Mouse (Mus musculus) c-Kit-positive CD71-positive TER-119-positive erythroid progenitor cells, embryonic 14.5 days (primary cell): Measurements from ENCODE around the gene Pnma1.

Experiments used
- DNase-seq: peaks from one replicate; pipeline ENCODE4 v3.0.0-alpha.2; 2013; ENCODE audit warnings: low spot score

The Pnma1 gene

DNA sequence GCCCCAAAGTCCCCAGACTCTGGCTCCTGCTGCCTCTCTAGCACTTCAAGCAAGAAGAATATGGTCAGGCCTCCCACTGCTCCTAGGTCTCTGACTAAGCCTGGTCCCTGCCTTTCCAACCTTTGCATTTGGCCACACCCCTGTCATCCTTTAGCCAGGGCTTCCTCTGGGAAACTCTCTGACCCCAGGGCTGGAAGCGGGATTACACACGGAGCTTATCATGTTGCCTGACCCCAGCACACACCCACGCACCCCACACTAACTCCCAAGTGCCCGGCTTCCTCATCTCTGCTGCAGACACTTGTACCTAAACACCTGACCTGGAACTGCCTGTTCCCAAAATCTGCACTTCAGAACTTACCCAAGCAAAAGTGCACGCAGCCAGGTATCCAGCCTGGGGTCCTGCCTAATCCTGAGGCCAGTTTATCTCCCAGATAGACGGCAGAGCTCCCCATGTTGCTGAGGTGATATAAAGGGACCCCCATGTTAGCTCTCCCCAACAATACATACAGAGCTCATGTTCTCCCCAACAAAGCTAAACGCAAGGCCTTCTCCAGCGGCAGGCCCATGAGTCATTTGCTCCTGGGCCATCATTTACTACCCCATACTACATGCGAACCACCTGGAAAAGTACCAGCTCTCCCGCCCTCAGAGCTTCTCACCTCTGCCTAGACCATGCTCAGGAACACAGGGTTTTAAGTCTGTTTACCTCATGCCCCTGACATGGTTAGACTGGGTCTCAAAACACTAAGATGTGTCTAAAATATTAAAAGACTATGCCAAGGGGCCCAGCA is 30.6 kb upstream of the Pnma1 start:
- DNase-seq: no peak

DNA sequence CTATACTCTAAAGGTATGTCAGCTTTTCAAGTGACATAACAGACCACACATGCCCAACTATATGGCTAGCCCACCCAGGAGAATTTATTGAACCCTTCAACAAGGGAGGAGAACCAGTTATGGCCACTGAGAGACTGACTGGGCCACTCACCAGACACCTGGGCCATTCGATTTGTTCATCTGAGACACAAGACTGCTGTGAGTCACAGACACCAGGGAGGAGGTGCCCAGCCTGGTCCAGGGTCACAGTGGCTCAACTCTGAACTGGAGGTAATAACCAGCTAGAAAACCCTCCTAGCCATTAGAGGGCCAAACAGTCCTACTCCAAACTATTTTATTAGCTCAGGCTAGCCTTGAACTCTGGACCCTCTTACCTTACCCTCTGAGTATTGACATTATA is 29.8 kb upstream of the Pnma1 start:
- no peak for DNase-seq

DNA sequence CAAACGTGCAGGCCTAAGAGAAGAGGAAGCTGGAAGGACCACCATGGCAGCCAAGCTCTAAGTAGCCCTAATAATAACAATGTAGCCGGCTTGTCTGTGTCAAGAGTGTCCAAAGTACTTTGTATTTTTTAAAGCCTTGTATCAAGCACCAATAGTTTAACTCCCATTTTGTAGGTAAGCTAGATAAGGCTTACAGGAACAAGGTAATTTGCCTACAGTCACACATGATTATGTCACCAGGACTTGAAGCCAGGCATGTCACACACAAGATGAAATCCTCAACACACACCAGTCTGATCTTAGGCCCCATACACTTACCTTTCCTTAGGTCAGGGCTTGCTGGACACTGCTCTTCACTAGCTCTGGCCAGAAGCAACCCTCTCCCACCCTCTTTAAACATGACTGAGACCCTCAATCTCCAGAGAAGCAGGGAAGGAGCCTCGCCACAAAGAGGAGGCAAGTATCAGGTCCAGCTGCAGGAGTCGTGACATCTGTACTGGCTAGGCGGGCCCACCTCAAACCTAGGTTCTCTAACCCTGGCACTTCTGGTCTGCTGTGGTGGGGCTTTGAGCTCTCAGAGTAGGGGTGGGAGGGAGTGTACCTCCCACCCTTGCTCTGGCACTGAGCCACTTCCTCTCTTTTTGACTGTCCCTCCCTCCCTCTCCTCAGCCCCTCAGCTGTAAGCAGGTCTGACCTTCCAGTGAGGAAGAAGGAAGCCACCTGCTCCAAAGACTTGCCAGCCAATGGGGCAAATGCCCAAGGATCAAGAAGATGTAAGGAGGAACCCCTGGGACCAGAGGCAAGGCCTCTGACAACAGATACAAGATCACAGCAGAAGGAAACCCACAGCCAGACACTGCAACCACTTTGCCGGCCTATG is 28.8 kb upstream of the Pnma1 start:
- no peak for DNase-seq

DNA sequence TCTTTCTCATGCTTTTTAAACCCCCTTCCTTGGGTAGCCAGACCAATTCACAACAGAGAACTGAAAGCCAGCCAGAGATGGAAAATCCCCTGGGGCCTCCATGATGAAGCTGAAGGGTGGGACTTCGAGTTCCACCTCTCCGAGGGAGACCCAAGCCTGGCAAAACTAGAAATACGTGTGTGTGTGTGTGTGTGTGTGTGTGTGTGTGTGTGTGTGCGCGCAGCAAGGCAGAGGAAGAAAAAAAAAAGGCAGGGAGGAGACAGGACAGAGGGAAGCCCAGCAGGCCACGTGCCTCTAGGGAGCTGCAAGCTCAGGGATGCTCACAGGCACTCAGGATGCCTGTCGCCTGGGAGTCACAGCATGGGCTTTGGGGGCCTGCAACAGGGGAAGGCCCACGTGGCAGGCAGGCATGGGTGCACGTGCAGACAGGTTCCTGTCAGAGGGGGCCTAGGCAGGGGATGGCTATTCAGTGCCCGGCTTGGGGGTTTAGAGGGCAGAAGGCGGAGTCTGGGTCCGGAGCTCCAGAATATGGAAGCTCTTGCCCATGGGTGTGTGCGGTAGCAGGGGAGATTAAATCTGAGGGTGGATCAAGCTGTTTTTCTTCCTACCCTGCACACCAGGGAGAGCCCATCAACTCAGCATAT is 28.0 kb upstream of the Pnma1 start:
- DNase-seq: no peak

DNA sequence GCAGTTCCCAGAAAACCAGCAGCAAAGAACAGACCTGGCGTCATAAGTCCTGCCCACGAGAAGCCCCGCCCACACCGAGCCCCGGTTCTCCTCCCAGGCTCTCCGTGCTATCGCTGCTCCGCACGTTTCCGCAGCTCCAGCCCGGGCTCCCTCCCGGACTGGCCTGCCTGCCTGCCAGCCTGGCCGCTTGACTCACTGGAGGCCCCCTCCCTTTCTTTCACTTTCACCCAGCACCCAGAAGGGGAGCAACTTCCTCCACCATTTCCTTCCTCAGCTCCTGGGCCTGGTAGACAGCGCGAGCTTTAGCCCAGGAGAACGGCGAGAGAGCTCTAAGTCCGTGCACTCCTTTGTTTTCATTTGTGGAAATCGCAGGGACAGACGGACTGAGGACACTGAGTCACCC is 27.4 kb upstream of the Pnma1 start:
- peak; percentile 96 for DNase-seq

DNA sequence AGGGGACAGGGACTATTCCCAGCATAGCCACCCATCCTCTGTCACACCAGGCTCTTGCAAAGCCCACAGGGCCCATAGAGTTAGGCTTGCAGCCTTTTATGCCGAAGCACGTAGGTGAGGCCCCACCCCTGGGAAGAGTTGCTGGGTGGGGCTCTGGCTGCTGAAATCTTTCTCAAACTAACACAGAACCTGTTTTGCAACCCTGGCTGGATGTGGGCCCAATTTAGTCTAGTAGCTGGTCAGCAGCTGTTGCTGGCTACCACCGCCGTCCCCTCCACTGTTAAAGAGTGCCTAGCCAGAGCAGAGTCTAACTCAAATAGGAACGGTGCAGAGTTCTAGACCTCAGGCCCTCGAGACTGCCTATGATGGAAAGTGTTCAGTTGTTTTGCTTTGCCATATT is 26.6 kb upstream of the Pnma1 start:
- no peak for DNase-seq

DNA sequence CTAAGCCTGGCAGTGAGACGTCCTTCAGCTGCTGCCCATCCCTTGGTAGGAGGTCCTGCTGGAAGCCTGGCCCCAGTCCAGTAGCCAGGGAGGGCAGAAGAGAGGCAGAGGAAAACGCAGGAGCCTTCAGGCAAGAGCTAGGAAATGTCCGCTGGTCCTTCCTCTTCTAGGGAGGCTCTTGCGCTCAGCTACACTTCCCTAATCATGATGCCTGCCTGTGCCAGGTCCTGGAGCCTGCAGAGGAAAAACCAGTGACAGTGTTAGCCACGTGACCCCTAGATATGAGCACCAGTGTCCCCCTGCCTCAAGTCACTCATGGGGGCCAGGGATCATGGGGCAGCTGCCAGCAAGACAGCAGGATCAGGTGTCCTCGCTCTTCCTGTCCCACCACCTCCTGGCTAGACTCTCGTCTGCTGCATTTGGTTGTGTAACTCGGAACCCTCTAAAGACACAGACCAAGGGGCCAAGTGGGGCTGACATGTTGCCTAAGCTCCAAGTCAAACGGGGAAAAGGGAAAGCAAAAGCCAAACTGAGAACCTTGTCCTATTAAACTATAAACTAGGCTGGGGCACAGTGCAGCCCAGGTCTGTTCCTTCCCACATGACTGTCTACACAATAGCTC is 26.0 kb upstream of the Pnma1 start:
- DNase-seq: no peak

DNA sequence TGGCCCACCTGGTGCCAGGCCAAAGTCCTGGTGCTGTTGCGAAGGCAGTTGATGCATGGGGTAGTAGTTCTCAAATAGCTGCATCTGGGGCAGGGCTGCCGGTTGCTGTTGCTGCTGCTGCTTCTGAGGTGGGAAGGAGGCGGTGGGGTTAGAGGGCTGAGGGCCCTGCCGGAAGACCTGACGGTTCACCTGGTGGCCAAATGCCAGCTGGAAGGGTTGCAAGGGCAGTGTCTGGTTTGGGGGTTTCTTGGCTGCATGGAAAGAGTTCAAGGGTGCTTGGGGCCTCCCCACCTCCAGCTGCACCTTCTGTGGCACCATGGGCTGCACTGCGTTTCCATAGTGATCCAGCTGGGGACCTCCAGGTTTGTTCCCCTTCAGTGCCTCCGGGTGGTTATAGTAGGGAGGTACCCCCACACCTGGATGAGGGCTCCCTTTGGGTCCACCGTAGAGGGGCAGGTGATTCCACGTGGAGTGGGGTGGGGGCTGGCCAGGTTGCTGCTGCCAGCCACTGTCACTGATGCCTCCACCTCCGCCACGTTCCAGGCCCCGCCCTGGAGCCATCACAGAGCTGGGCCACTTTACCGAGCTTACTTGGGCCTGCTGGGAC is 25.1 kb upstream of the Pnma1 start:
- no peak for DNase-seq

DNA sequence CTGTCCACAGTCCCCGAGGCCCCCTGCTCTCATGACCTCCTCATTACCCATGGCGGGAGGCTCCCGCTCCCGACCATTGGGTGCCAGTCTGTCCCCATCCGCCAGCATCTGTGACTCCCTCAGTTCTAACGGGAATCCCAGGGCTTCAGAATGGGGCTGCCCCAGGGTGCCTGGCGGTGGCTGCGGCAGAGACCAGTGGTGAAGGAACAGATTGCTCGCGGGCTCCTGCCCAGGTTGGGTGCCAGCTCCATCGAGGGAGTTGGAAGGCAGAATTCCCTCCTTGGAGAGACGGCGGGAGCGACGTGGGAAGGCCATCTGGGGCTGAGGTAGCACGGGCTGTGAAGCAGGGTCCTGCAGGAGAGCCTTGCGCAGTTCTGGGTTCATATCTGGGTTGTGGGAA is 24.6 kb upstream of the Pnma1 start:
- no peak for DNase-seq

DNA sequence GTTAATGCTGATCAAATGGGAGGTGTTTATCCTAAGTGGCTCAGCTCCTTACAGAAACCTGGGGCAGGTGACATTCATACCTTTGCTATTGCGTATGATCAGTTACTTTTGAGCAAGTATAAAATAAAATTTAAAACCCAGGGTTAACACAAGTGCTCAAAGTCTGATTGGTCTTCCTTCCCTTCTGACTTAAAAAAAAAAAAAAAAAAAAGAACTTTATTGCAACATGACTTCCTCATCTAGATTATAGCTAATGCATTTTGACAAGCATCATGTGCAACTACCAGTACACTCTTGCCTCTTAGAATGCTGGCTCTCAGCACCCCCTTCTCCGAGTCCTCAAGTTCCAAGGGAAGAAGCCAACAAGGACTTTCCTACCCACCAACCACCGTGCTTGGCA is 23.9 kb upstream of the Pnma1 start:
- DNase-seq: no peak

DNA sequence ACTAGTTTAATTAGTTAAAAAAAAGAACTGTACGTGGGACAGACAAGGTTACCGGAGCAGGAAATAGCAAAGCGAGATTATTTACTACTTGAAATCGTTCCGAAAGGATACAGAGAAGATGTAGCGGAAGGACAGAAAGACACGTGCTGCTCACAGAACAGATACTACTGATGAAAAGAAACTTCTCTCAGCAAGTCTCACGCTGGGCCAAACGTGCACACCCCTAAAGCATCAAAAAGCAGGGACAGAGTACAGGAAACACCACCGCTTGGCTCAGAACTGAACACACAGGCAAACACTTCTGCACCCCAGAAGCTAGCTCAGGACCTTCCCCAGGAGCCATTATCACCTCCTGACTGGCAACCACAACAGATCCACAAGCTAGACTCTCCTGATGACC is 22.3 kb upstream of the Pnma1 start:
- no peak for DNase-seq

DNA sequence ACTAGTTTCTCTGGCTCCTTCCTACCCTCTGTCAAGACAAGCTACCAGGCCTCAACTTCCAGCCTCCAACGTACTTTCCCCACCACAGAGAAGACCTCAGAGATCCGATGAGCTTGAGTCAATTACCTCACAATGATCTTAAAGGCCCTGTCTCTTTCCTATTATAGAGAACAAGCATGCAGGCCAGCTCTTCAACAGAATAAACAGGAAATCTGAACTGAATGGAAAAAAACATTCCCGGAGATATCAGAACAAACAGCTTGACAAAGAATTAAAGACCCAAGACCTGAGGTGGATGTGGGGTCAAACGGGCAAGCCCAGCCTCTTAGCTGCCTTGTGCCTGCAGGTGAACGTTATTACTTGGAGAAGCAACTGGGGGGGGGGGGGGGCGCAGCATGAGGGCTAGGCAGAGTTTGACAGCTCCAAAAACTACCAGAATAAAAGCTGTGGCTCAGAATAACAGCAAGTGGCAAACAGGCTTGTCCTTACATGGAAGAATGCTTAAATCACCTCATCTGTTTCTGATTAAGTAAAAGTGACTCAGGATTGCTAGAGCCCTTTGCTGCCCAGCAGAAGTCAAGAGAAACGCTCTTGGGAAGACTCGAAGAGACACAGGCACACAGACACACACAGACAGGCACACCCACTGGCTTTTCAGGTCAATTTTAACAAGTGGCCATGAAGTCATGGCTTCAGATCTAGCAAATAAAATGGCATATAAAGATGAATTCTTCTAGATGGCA is 17.5 kb upstream of the Pnma1 start:
- DNase-seq: no peak

DNA sequence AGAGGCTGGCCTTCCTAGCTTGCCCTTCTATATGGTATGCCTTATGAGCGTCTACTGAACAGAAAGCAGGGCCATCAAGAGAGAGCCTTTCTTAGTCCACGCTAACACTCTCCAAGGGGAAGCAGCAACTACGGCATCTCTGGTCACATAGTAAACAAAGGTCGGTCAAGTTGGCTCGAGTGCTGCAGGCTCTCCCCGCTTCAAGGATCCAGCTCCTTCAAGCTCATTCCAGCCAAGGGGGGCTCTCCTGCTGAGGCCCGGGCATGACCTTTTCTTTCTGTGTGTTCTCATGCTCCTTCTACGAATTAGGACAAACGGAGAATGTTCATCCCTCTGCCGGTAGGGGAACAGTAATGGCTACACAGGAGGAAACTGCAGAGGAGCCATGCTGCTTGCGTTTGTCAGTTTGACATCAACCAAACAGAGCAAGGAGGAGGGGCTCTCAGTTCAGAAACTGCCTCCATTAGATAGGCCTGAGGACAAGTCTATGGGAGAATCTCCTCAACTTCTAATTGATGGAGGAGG is 15.4 kb upstream of the Pnma1 start:
- DNase-seq: no peak

DNA sequence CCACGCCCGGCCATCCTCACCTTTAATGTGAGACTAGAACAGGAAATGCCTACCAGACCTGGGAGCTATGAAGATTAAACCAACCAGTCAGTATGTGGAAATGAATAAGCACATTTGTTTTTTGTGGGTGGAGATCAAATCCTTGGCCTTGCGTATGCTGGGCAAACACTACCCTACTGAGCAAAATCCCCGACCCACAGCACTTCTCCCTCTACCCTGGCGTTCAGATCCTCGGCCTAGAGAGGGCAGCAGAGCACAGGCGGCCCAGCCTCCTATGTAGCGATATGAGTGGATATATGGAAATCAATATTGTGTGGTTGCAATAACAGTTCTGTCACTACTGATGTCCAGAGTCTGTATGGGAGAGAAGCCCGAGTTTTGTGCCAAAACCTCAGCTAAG is 14.8 kb upstream of the Pnma1 start:
- no peak for DNase-seq

DNA sequence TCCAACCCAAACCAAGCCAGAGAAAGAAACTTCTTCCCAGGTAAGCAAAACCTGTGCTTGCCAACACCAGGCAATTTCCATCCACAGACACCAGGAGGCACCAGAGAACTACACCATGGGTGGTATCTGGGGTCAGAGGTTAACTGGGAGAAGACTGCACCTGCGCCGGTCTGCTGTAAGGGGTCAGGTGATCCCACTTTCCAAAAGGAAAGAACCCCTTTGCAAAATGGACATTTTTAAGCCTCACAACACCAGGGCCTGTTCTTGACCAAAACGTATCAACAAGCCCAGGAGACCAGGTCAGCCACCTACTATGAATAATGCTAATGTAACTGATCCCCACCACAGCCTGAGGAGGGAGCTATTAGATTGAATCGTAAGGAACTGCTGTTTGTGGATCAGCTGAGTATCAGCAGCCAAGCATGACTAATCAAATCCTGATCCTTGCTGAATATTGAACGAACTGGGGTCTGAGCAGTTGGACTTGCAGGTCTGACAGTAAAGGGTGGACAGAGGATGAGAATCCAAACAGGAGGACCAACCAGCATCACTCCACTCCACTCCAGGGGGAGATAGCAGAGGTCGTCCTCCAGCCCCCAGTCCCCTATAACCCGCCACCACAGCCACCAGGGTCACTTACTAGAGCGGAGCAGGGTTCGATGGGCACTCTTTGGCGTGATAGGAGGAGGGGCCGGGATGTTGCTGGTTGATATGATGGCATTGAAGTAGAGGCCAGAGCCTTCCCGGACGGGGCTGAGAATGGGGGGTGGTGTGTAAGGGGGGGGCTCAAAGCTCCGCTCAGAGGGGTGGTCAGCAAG is 13.5 kb upstream of the Pnma1 start:
- no peak for DNase-seq

DNA sequence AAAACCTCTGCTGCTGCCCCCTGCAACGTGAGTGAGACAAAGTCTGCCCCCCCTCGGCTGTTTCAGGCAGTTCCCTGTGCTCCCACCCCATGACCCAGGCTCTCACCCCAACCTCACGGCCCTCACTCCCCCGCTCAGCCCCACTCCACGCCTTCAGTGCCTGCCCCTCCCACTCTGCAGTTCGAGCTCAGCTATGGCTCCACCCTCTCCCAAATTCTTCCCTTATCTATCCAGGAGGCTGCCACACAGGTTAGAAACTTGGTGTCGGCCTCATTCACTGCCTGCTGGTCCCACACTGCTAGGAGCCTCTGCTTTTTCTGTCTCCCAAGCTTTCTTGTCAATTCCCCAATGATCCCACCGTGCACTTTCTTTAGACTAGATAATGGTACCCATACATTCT is 12.8 kb upstream of the Pnma1 start:
- no peak for DNase-seq

DNA sequence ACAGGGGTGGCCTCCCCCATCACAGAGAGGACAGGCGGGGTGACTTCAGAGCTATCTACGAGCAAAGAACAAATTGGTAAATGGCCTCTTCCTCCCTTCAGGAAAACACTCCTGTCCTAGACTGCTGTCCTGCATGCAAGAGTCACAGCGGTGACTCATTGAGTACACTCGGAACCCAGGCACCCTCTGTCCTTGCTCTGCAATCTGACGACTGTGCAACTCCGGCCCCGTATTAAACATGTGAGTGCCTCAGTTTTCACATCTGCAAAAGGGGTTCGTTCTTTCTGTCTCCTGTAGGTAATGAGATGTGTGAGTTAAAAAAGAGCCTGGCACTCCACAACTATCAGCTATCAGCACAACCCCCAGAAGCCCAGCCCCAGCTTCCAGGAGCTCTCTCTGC is 12.2 kb upstream of the Pnma1 start:
- no peak for DNase-seq

DNA sequence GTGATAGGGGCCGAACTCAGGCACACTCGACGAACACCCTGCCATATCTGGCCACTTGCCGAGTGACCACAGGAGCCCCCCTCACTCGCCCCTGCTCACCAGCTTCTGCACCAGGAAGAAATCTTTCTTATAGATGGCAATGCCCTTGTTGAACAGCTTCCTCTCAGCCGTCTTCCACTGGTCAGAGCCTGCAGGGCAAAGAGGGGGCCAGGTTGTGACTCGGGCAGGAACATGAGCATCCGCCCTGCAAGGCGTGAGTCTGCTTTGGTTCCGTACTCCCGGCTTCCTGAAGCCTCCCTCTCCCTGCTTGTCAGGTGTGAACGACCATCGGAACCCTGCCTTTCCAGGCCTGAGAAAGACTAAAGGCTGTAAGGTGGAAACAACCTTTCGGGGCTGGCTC is 9.9 kb upstream of the Pnma1 start:
- no peak for DNase-seq

DNA sequence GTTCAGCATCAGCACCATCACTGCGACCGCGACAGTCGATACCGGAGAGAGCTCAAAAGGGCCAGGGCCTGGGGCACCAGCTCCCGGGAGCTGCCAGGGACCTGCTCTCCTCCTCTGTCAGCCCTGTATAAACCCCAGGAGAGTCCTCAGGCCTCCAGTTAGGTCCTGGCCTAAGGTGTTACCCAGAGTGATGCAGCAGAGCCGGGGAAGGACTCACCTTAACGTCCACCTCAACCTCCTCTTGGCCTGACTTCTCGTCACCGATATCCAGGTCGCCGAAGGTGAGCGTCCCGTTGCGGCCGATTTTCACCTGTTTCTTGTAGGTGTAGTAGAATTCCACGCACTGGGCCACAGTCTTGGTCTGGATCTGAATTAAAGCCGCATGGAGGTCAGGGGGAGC is 7.9 kb upstream of the Pnma1 start:
- DNase-seq: no peak

DNA sequence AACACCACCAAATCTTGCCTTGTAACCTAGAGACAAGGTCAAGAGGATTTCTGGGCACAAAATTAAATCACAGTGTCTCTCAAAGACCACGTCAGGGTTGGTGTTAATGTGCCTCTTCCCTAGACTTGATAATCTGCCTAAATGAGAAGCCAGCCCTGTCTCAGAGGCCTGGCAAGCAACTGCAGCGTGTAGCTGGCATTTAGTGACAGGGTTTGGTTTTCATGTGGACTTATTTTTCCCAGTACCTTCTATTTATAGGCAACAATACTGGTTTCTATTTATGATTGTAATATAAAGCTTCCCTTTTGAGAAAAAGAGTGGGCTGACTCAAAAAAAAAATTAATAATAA is 7.2 kb upstream of the Pnma1 start:
- no peak for DNase-seq
